Mouse (Mus musculus) testis, adult 10 weeks (tissue): ENCODE results near the gene Nhlh2. TPM values are rescaled to one million over a fixed set of nuclear protein-coding genes. Genes with fewer than 3 reads are reported as not detected.

Experiments used
- polyA plus RNA-seq: library from polyadenylated mRNA; stranded (reverse); fragments of 350-450 nt; fragmentation: Illumina TruSeq; extraction: RNeasy Lipid Tissue Mini Kit (QIAGEN cat#74804); gene quantifications from one replicate; pipeline ENCODE4 v1.2.3, GENCODE M21; 2014; ENCODE audit warnings: low read depth, low replicate concordance

Nhlh2 gene
- not detected for polyA plus RNA-seq

DNA sequence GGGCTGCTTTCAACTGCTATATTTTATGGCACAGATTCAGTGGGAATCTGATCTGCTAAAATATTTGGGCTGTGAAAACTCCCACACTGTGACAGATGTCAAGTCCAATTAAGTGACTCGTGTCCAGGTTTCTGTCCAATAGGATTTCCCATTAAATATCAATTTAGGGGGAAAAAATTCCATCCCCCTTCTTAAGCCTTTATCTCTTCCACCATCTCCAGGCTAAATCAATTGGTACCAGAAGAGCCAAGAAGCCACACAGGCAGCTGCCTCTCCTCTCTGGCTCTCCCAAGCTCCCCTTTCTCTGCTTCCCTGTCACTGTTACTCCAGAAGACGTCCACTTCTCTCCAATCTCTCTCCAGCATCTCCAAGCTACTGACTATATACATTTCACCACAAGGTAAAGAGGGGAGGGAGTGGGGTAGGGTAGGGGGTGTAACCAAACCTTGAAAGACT, at the start of gene Nhlh2:
Gene Nhlh2 (plus strand): TSS at position 151 of the 456 bp plus-strand sequence.

Other genes starting within 250 kb of the Nhlh2 start
- not detected for gene Mab21l3, start 161.1 kb upstream of the Nhlh2 start, polyA plus RNA-seq
- gene Slc22a15, start 85.6 kb upstream of the Nhlh2 start, polyA plus RNA-seq, result 15.8 TPM
- gene Casq2, start 76.3 kb downstream of the Nhlh2 start, polyA plus RNA-seq, result 7.2 TPM
- gene Vangl1, start 194.6 kb downstream of the Nhlh2 start, polyA plus RNA-seq, result 0.18 TPM